Mouse (Mus musculus): ENCODE results near the gene Gm3402.
"Not testable (repeated sequence)": the region's sequence is repeated elsewhere in the genome, so short reads cannot be mapped to it uniquely, and the experiment has no call there.

DNA sequence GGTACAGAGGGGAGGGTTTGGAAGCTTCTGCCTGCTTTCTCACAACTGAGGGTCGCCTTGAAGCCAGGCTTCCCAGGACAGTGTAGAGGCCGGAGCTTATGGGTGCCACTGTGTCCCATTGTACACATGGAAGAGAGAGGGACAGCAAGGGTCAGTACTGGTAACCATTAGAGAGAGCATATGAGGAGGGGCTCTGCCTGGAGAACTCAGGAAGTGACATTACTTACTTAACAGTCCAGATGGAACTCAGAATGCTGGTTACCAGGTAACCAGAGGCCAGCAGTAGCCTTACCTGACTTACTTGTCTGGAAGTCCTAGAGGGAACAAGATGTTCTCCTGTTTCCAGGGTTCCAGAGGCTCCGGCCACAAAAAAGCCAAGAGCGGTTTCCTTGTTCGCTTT is at the start of gene Gm3402:
- not testable (repeated sequence) for TF ChIP-seq POLR2A (IDR thresholded peaks at IDR 0.05; ENCODE audit: insufficient read length, low read depth); MYOD1 (IDR thresholded peaks at IDR 0.05; ENCODE audit: control insufficient read depth in 1 of 3, insufficient read length in 2 of 3, low read depth in 2 of 3); MAX (IDR thresholded peaks at IDR 0.05; ENCODE audit: low read depth); TCF12 (IDR thresholded peaks at IDR 0.05; ENCODE audit: insufficient read depth, poor library complexity, severe bottlenecking)

All from myocyte (in vitro differentiated cells).